Mouse (Mus musculus) spleen, postnatal 0 days (tissue): ENCODE measurements around the gene Naa50. TPM values are rescaled to one million over a fixed set of nuclear protein-coding genes. Genes with fewer than 3 reads are reported as not detected.

Source experiments
- polyA plus RNA-seq: library from polyadenylated mRNA; unstranded; fragments of >200 nt; fragmentation: Nextera tagmentation; extraction: Ambion mirVana; gene quantifications from 2 replicates; pipeline ENCODE4 v1.2.1, GENCODE M21; 2015

Gene Naa50
- 63.2 and 65.7 TPM in 2 replicates for polyA plus RNA-seq

GRCm38 (mm10) chr16:44139536-44140185 lies at the start of gene Naa50, which contains the start of gene Atp6v1a:
TSS of gene Naa50 (plus strand) at chr16:44139830.
TSS of gene Atp6v1a (minus strand) at chr16:44139705.

DNA sequence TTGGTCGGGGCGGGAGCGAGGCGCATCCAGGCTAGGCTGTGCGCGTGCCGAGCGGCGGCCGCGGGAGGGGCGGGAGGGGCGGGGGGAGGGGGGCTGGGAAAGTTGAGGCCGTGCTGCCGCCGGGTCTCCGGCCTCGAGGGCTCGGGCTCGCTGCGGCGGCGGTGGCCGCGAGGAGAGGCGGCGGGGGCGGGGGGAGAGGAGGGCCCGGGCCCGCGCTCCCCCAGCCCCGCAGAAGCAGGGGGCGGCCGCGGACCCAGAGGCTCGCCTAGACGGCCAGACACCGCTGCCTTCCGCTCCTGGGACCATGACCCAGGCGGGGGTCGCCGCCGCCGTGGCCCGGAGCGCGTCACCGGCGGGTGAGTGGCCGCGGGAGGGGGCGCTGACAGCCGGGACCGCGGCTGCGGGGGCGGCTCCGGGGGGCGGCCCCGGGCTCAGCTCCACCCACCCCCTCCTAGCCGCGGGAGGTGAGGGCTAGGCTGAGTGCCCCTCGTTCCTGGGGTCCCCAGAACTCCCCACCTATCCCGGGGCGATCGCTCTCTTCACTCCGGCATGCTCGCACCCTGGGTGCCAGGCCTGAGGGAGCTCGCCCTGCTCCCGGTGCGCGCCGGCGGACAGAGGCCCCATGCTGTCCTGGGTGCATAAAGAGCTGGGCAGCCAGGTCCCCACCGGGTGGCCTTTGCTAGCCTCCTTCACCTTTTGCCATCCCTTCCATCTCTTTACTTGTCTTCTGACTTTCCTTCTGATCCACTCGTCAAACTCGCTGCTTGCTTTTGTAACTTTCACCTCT lies 33.7 kb downstream of the Naa50 start, which contains the start of gene Usf3:
Usf3 (plus strand) TSS at position 92 of the 787 bp plus-strand sequence.

Other genes starting within 250 kb of the Naa50 start
- gene Qtrt2, start 213.0 kb upstream of the Naa50 start, polyA plus RNA-seq = 7.7 and 9.3 TPM in 2 replicates
- gene Zdhhc23, start 160.0 kb upstream of the Naa50 start, polyA plus RNA-seq = 0.25 and 0.75 TPM in 2 replicates
- 1.2 and 1.5 TPM in 2 replicates for gene Gramd1c, start 76.5 kb upstream of the Naa50 start, polyA plus RNA-seq
- gene Atp6v1a, start 125 bp upstream of the Naa50 start, polyA plus RNA-seq = 20.4 and 26.6 TPM in 2 replicates
- gene Usf3, start 33.4 kb downstream of the Naa50 start, polyA plus RNA-seq = 3.4 and 3.6 TPM in 2 replicates
- gene Sidt1, start 193.4 kb downstream of the Naa50 start, polyA plus RNA-seq = 0.14 and 0.38 TPM in 2 replicates
- gene Spice1, start 207.3 kb downstream of the Naa50 start, polyA plus RNA-seq = 10.0 and 10.9 TPM in 2 replicates